Comparison of ENCODE assay signal across 8 mouse cellular contexts in the genomic region with DNA sequence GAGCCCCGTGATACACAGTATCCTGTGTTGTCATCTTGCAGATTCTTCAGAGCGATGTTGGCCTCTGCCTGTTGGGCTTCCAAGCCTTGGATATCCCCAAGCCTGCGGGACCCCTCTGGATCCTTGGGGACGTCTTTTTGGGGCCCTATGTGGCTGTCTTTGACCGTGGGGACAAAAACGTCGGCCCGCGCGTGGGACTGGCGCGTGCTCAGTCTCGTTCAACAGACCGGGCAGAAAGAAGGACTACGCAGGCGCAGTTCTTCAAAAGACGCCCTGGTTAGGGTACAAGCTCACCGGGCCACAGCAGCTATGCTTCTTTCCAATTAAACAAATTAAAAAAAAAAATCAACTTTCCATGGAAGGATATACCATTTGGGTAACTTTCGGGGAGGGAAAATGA. TPM values are rescaled to one million over a fixed set of nuclear protein-coding genes. Genes with fewer than 3 reads are reported as not detected.
A peak's percentile ranks its signal among the peaks of the same experiment; 100 is the strongest.
DNase-seq lines count a peak whose midpoint lies in the region; ATAC-seq and TF ChIP-seq lines count a peak whose summit lies in the region.

No protein-coding gene starts in this region.

- no peak overlapping the region for H3K9ac ChIP-seq in heart, embryonic 14.5 days (ENCODE audit: low read length)
- peak overlapping the region; percentile 68 for H3K9ac ChIP-seq in hindbrain, embryonic 13.5 days
- no peak overlapping the region for H3K9ac ChIP-seq in limb, embryonic 14.5 days (ENCODE audit: low read depth, low read length, severe bottlenecking)

- H3K4me3 ChIP-seq in heart, embryonic 14.5 days (ENCODE audit: control insufficient read depth in 1 of 2, insufficient read depth in 1 of 2, low read depth in 1 of 2, low read length in 2 of 2), result peak overlapping the region; percentile 10 to 23; a peak in 3 of 4 replicates
- H3K4me3 ChIP-seq in hindbrain, embryonic 13.5 days, result peak overlapping the region; percentile 66
- peak overlapping the region; percentile 21 for H3K4me3 ChIP-seq in limb, embryonic 14.5 days (replicated peaks; ENCODE audit: low read length)

- no peak for ATAC-seq in heart, embryonic 14.5 days (ENCODE audit: insufficient number of reproducible peaks, insufficient read depth, low FRiP score, low read depth)
- ATAC-seq in hindbrain, embryonic 13.5 days (ENCODE audit: low FRiP score), result no peak
- ATAC-seq in limb, embryonic 14.5 days (ENCODE audit: low FRiP score, low read depth), result no peak

- DNase-seq in heart, adult 9 months (ENCODE audit: low spot score in 2 of 2), result no peak
- peak; percentile 84 for DNase-seq in cerebellum, adult 8-10 months
- no peak for DNase-seq in limb, embryonic 14.5 days (ENCODE audit: low spot score)
- DNase-seq in right cerebral cortex, postnatal 4 days, result peak; percentile 73
- no peak for DNase-seq in yolk sac, embryonic 10.5 days (ENCODE audit: low spot score)
- DNase-seq in urinary bladder, adult 18-20 months (ENCODE audit: low spot score in 2 of 2), result no peak

- WGBS in heart, embryonic 14.5 days, result 16% methylated on average over 19 of the region's 19 CpGs
- 13% methylated on average over 19 of the region's 19 CpGs for WGBS in hindbrain, embryonic 13.5 days
- WGBS in limb, embryonic 14.5 days, result 16% methylated on average over 19 of the region's 19 CpGs

- peak overlapping the region; percentile 54 for H3K4me2 ChIP-seq in heart, embryonic 14.5 days (ENCODE audit: low read length)
- peak overlapping the region; percentile 85 for H3K4me2 ChIP-seq in hindbrain, embryonic 13.5 days
- peak overlapping the region; percentile 43 for H3K4me2 ChIP-seq in limb, embryonic 14.5 days (replicated peaks; ENCODE audit: low read depth, low read length, severe bottlenecking)

- no peak overlapping the region for H3K27ac ChIP-seq in heart, embryonic 14.5 days (replicated peaks in 1 of 2; ENCODE audit: control insufficient read depth in 1 of 2, insufficient read depth in 1 of 2, low read depth in 2 of 2, low read length in 2 of 2)
- H3K27ac ChIP-seq in hindbrain, embryonic 13.5 days, result peak overlapping the region; percentile 69
- H3K27ac ChIP-seq in limb, embryonic 14.5 days (replicated peaks; ENCODE audit: low read depth, low read length), result no peak overlapping the region

- peaks cover 6 to 19% of the 10 kb centered on the region in 2 experiments; a peak in 3 of 4 replicates for H3K4me1 ChIP-seq in heart, embryonic 14.5 days (ENCODE audit: control insufficient read depth in 2 of 2, insufficient read depth in 2 of 2, low read length in 2 of 2)
- peaks cover 46% of the 10 kb centered on the region for H3K4me1 ChIP-seq in hindbrain, embryonic 13.5 days (replicated peaks)
- H3K4me1 ChIP-seq in limb, embryonic 14.5 days (ENCODE audit: control insufficient read depth, insufficient read depth, low read length), result peaks cover 12% of the 10 kb centered on the region; the same call in 1 of the 2 replicates

- peaks cover 70% of the 10 kb centered on the region for H3K27me3 ChIP-seq in heart, embryonic 14.5 days (ENCODE audit: control insufficient read depth, insufficient read depth, low read length)
- peaks cover 28% of the 10 kb centered on the region for H3K27me3 ChIP-seq in hindbrain, embryonic 13.5 days
- H3K27me3 ChIP-seq in limb, embryonic 14.5 days (ENCODE audit: control insufficient read depth, insufficient read depth, low read length), result peaks cover 64% of the 10 kb centered on the region

- no peaks in the 10 kb centered on the region for H3K36me3 ChIP-seq in heart, embryonic 14.5 days (ENCODE audit: control insufficient read depth, insufficient read depth, low read length)
- no peaks in the 10 kb centered on the region for H3K36me3 ChIP-seq in hindbrain, embryonic 13.5 days
- H3K36me3 ChIP-seq in limb, embryonic 14.5 days (ENCODE audit: control insufficient read depth, insufficient read depth, low read length), result no peaks in the 10 kb centered on the region

- no peak for TF ChIP-seq POLR2A in limb, embryonic 14.5 days (IDR thresholded peaks at IDR 0.05; ENCODE audit: borderline replicate concordance, extremely low read depth, insufficient read depth, insufficient read length)

- H3K9me3 ChIP-seq in heart, embryonic 14.5 days (ENCODE audit: control insufficient read depth, low read length), result no peaks in the 10 kb centered on the region
- H3K9me3 ChIP-seq in hindbrain, embryonic 13.5 days, result no peaks in the 10 kb centered on the region
- H3K9me3 ChIP-seq in limb, embryonic 14.5 days (ENCODE audit: control insufficient read depth, low read length), result no peaks in the 10 kb centered on the region

RNA-seq across cellular contexts. Expression of gene Kcnc3, which starts 3.9 kb away (rescaled TPM):
- not detected in 2 replicates for polyA plus RNA-seq in heart, embryonic 14.5 days (2014; fragmentation: Nextera tagmentation; extraction: Ambion mirVana)
- 4.4 and 5.0 TPM in 2 replicates for polyA plus RNA-seq in hindbrain, embryonic 13.5 days (2015; fragmentation: Nextera tagmentation; extraction: Ambion mirVana)
- polyA plus RNA-seq in limb, embryonic 14.5 days (2012; rRNA removed), result 2.7 and 3.8 TPM in 2 replicates
- 0.23 and 0.29 TPM in 2 replicates for polyA plus RNA-seq in limb, embryonic 14.5 days (2014; fragmentation: Nextera tagmentation; extraction: Ambion mirVana)

RNA-seq across cellular contexts. Expression of gene Napsa, which starts 14.3 kb away (rescaled TPM):
- polyA plus RNA-seq in heart, embryonic 14.5 days (2014; fragmentation: Nextera tagmentation; extraction: Ambion mirVana), result 0.35 and 0.92 TPM in 2 replicates
- 1.1 and 1.7 TPM in 2 replicates for polyA plus RNA-seq in hindbrain, embryonic 13.5 days (2015; fragmentation: Nextera tagmentation; extraction: Ambion mirVana)
- polyA plus RNA-seq in limb, embryonic 14.5 days (2012; rRNA removed), result 1.4 and 1.5 TPM in 2 replicates
- 2.2 and 2.3 TPM in 2 replicates for polyA plus RNA-seq in limb, embryonic 14.5 days (2014; fragmentation: Nextera tagmentation; extraction: Ambion mirVana)

RNA-seq across cellular contexts. Expression of gene Nr1h2, which starts 32.8 kb away (rescaled TPM):
- 53.3 and 57.8 TPM in 2 replicates for polyA plus RNA-seq in heart, embryonic 14.5 days (2014; fragmentation: Nextera tagmentation; extraction: Ambion mirVana)
- 69.8 and 70.9 TPM in 2 replicates for polyA plus RNA-seq in hindbrain, embryonic 13.5 days (2015; fragmentation: Nextera tagmentation; extraction: Ambion mirVana)
- 88.9 and 117 TPM in 2 replicates for polyA plus RNA-seq in limb, embryonic 14.5 days (2012; rRNA removed)
- 63.8 and 75.9 TPM in 2 replicates for polyA plus RNA-seq in limb, embryonic 14.5 days (2014; fragmentation: Nextera tagmentation; extraction: Ambion mirVana)

RNA-seq across cellular contexts. Expression of gene Pold1, which starts 37.9 kb away (rescaled TPM):
- 28.6 and 29.2 TPM in 2 replicates for polyA plus RNA-seq in heart, embryonic 14.5 days (2014; fragmentation: Nextera tagmentation; extraction: Ambion mirVana)
- 24.4 and 28.8 TPM in 2 replicates for polyA plus RNA-seq in hindbrain, embryonic 13.5 days (2015; fragmentation: Nextera tagmentation; extraction: Ambion mirVana)
- 102 and 133 TPM in 2 replicates for polyA plus RNA-seq in limb, embryonic 14.5 days (2012; rRNA removed)
- 62.1 and 63.1 TPM in 2 replicates for polyA plus RNA-seq in limb, embryonic 14.5 days (2014; fragmentation: Nextera tagmentation; extraction: Ambion mirVana)

RNA-seq across cellular contexts. Expression of gene Spib, which starts 54.6 kb away (rescaled TPM):
- polyA plus RNA-seq in heart, embryonic 14.5 days (2014; fragmentation: Nextera tagmentation; extraction: Ambion mirVana), result not detected in 2 replicates
- not detected in 2 replicates for polyA plus RNA-seq in hindbrain, embryonic 13.5 days (2015; fragmentation: Nextera tagmentation; extraction: Ambion mirVana)
- polyA plus RNA-seq in limb, embryonic 14.5 days (2012; rRNA removed), result 1.1 and 1.5 TPM in 2 replicates
- polyA plus RNA-seq in limb, embryonic 14.5 days (2014; fragmentation: Nextera tagmentation; extraction: Ambion mirVana), result 0.43 and 0.59 TPM in 2 replicates

Comparison
In these comparisons a context has a peak if more than half of its experiments do, and no peak if none do; other contexts are left out.
1. DNase-seq: peak in cerebellum, adult 8-10 months (single experiment) and right cerebral cortex, postnatal 4 days (single experiment); none in heart, adult 9 months (0 of 2), limb, embryonic 14.5 days (single experiment), yolk sac, embryonic 10.5 days (single experiment) and urinary bladder, adult 18-20 months (0 of 2).
2. Peak in every context shown above with its lines, with median percentiles within 50 percentile points of each other: H3K4me2 ChIP-seq and H3K4me3 ChIP-seq.